Mouse (Mus musculus): Measurements from ENCODE around the gene Ctsa.

DNA sequence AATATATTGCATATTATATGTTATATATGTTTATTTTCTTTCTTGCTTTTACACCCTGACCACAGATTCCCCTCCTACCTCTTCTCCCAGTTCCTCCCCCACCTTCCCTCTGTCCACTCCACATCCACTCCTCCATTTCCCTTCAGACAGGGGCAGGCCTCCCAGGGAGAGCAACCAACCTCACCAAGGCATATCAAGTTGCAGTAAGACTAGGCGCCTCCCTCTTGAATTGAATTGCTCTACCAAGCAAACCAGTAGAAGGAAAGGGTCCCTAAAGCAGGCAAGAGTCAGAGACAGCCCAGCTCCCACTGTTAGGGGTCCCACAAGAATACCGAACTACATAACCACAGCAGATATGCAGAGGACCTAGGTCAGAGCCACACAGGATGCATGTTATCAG is 26.5 kb downstream of the Ctsa start:
- no peak for TF ChIP-seq CTCF (IDR thresholded peaks at IDR 0.05; ENCODE audit: low read depth)
- no peak for TF ChIP-seq EP300 (IDR thresholded peaks at IDR 0.05; ENCODE audit: low read depth)

Data from liver, postnatal 0 days (tissue).